In genomic region chr1:186472955-186473354, GRCm38 (mm10) we compare ENCODE assay signal across 28 mouse cellular contexts.
DNase-seq lines count a peak whose midpoint lies in the region; ATAC-seq lines count a peak whose summit lies in the region.
"Had no signal": no experiment of that assay in that cellular context is flagged by ENCODE, and none has a peak within 500 bp of the region (broad histone marks: within the 10 kb centered on the region; RNA-seq: fewer than 3 reads in every experiment).

No protein-coding gene starts in this region.

- no peak overlapping the region for H3K27ac ChIP-seq in limb, embryonic 13.5 days
- H3K27ac ChIP-seq in limb, embryonic 10.5 days = no peak overlapping the region
- peak overlapping the region; percentile 55 for H3K27ac ChIP-seq in embryonic facial prominence, embryonic 15.5 days (replicated peaks)
- no peak overlapping the region for H3K27ac ChIP-seq in kidney, embryonic 16.5 days (ENCODE audit: low read length)
- H3K27ac ChIP-seq: forebrain, embryonic 15.5 days; heart, embryonic 13.5 days; hindbrain, embryonic 15.5 days; left cerebral cortex, adult 2 months; liver, embryonic 15.5 days; midbrain, embryonic 13.5 days; neural tube, embryonic 13.5 days had no signal

- DNase-seq in limb, embryonic 10.5 days (ENCODE audit: low spot score) = no peak
- peak; percentile 49 to 52 for DNase-seq in right cerebral cortex, postnatal 10 days (ENCODE audit: low spot score in 2 of 2)
- DNase-seq in right cerebral cortex, postnatal 36 days (ENCODE audit: low spot score in 2 of 2) = no peak
- DNase-seq in right cerebral cortex, postnatal 4 days = peak; percentile 12
- no peak for DNase-seq in cerebellum, adult 11 months
- DNase-seq: adrenal gland, adult 2 months; adrenal gland, postnatal 36 days; B cell, adult 2 months; cerebellum, adult 9-11 months; gastrocnemius, postnatal 10 days; heart, postnatal 10 days; kidney, adult 11 months; kidney, postnatal 25 days; thymus, postnatal 14 days had no signal

- WGBS in limb, embryonic 13.5 days = 61% methylated on average over 10 of the region's 10 CpGs
- WGBS in limb, embryonic 10.5 days = 90% methylated on average over 10 of the region's 10 CpGs
- WGBS in embryonic facial prominence, embryonic 15.5 days = 46% methylated on average over 10 of the region's 10 CpGs
- 77% methylated on average over 10 of the region's 10 CpGs for WGBS in kidney, embryonic 16.5 days

- no peak overlapping the region for H3K9ac ChIP-seq in limb, embryonic 13.5 days
- H3K9ac ChIP-seq in embryonic facial prominence, embryonic 15.5 days = no peak overlapping the region
- H3K9ac ChIP-seq in kidney, embryonic 16.5 days (replicated peaks; ENCODE audit: low read length) = no peak overlapping the region
- H3K9ac ChIP-seq: forebrain, embryonic 15.5 days; heart, embryonic 13.5 days; hindbrain, embryonic 15.5 days; liver, embryonic 15.5 days; midbrain, embryonic 13.5 days; neural tube, embryonic 13.5 days had no signal

- peaks cover 8% of the 10 kb centered on the region; the same call in 1 of the 2 replicates for H3K4me1 ChIP-seq in limb, embryonic 13.5 days
- peaks cover 13% of the 10 kb centered on the region for H3K4me1 ChIP-seq in limb, embryonic 10.5 days
- H3K4me1 ChIP-seq in embryonic facial prominence, embryonic 15.5 days = peaks cover 8% of the 10 kb centered on the region
- peaks cover 3% of the 10 kb centered on the region; the same call in 1 of the 2 replicates for H3K4me1 ChIP-seq in kidney, embryonic 16.5 days (ENCODE audit: insufficient read depth, low read length)
- H3K4me1 ChIP-seq: heart, embryonic 13.5 days; liver, embryonic 15.5 days; megakaryocyte, embryonic 14.5 days had no signal

- no peaks in the 10 kb centered on the region for H3K36me3 ChIP-seq in limb, embryonic 13.5 days
- no peaks in the 10 kb centered on the region for H3K36me3 ChIP-seq in limb, embryonic 10.5 days
- no peaks in the 10 kb centered on the region for H3K36me3 ChIP-seq in embryonic facial prominence, embryonic 15.5 days
- H3K36me3 ChIP-seq in kidney, embryonic 16.5 days (ENCODE audit: insufficient read depth, low read length) = no peaks in the 10 kb centered on the region
- H3K36me3 ChIP-seq: forebrain, embryonic 15.5 days; heart, embryonic 13.5 days; hindbrain, embryonic 15.5 days; liver, embryonic 15.5 days; midbrain, embryonic 13.5 days; neural tube, embryonic 13.5 days had no signal

- H3K4me2 ChIP-seq in limb, embryonic 13.5 days (replicated peaks) = no peak overlapping the region
- no peak overlapping the region for H3K4me2 ChIP-seq in embryonic facial prominence, embryonic 15.5 days (replicated peaks)
- H3K4me2 ChIP-seq in kidney, embryonic 16.5 days (replicated peaks; ENCODE audit: low read depth, low read length) = no peak overlapping the region
- H3K4me2 ChIP-seq: forebrain, embryonic 15.5 days; heart, embryonic 13.5 days; hindbrain, embryonic 15.5 days; liver, embryonic 15.5 days; midbrain, embryonic 13.5 days; neural tube, embryonic 13.5 days had no signal

- H3K9me3 ChIP-seq in limb, embryonic 13.5 days = no peaks in the 10 kb centered on the region
- no peaks in the 10 kb centered on the region for H3K9me3 ChIP-seq in limb, embryonic 10.5 days (replicated peaks)
- no peaks in the 10 kb centered on the region for H3K9me3 ChIP-seq in embryonic facial prominence, embryonic 15.5 days (replicated peaks)
- no peaks in the 10 kb centered on the region for H3K9me3 ChIP-seq in kidney, embryonic 16.5 days (ENCODE audit: low read length)
- H3K9me3 ChIP-seq: forebrain, embryonic 15.5 days; heart, embryonic 13.5 days; hindbrain, embryonic 15.5 days; liver, embryonic 15.5 days; midbrain, embryonic 13.5 days; neural tube, embryonic 13.5 days had no signal

- ATAC-seq in limb, embryonic 13.5 days (ENCODE audit: low FRiP score, low read depth) = peak; percentile 82
- ATAC-seq in embryonic facial prominence, embryonic 15.5 days (ENCODE audit: insufficient number of reproducible peaks, low FRiP score, low TSS enrichment, low read depth) = no peak
- no peak for ATAC-seq in kidney, embryonic 16.5 days (ENCODE audit: low FRiP score, low TSS enrichment)
- ATAC-seq: activated CD4-positive, CD25-positive, alpha-beta regulatory T cell, adult 4 months; forebrain, embryonic 15.5 days; inflammation-experienced regulatory T-cells, adult 6 months; midbrain, embryonic 13.5 days had no signal

- H3K4me3 ChIP-seq in limb, embryonic 13.5 days = no peak overlapping the region
- H3K4me3 ChIP-seq in limb, embryonic 10.5 days = no peak overlapping the region
- H3K4me3 ChIP-seq in embryonic facial prominence, embryonic 15.5 days (replicated peaks) = no peak overlapping the region
- no peak overlapping the region for H3K4me3 ChIP-seq in kidney, embryonic 16.5 days (ENCODE audit: low read length)
- H3K4me3 ChIP-seq: forebrain, embryonic 15.5 days; heart, embryonic 13.5 days; hindbrain, embryonic 15.5 days; left cerebral cortex, adult 2 months; liver, embryonic 15.5 days; megakaryocyte, embryonic 14.5 days; midbrain, embryonic 13.5 days; neural tube, embryonic 13.5 days had no signal

- no peaks in the 10 kb centered on the region for H3K27me3 ChIP-seq in limb, embryonic 13.5 days
- no peaks in the 10 kb centered on the region for H3K27me3 ChIP-seq in limb, embryonic 10.5 days (ENCODE audit: low read depth, poor library complexity, severe bottlenecking)
- H3K27me3 ChIP-seq in embryonic facial prominence, embryonic 15.5 days = no peaks in the 10 kb centered on the region
- H3K27me3 ChIP-seq in kidney, embryonic 16.5 days (ENCODE audit: insufficient read depth, low read length) = no peaks in the 10 kb centered on the region
- H3K27me3 ChIP-seq: CH12.LX; forebrain, embryonic 15.5 days; heart, embryonic 13.5 days; hindbrain, embryonic 15.5 days; liver, embryonic 15.5 days; megakaryocyte, embryonic 14.5 days; midbrain, embryonic 13.5 days; neural tube, embryonic 13.5 days had no signal

Comparison
In these comparisons a context has a peak if more than half of its experiments do, and no peak if none do; other contexts are left out.
1. DNase-seq: peak in right cerebral cortex, postnatal 10 days (2 of 2) and right cerebral cortex, postnatal 4 days (single experiment); none in limb, embryonic 10.5 days (single experiment), right cerebral cortex, postnatal 36 days (0 of 2) and cerebellum, adult 11 months (single experiment).